Mouse (Mus musculus) liver, postnatal 0 days (tissue): ENCODE data around the gene Gpc2.

Experiments used
- CTCF ChIP-seq: sonication (generic); IDR thresholded peaks from 2 replicates; pipeline ENCODE4 v1.5.1; 2016; ENCODE audit warnings: antibody characterized with exemption, low read depth
- EP300 ChIP-seq: IDR thresholded peaks from 2 replicates; pipeline ENCODE4 v1.6.1; 2016; ENCODE audit warnings: antibody characterized with exemption, low read depth, mild to moderate bottlenecking

- TF ChIP-seq CTCF = no peak
- TF ChIP-seq EP300 = no peak
These were observed 14.1 kb downstream of the Gpc2 start for GRCm38 (mm10) chr5:138265712-138266111.
